Mouse (Mus musculus) adrenal gland, adult 18-20 months (tissue): ENCODE results near the gene Ppfibp2. TPM values are rescaled to one million over a fixed set of nuclear protein-coding genes. Genes with fewer than 3 reads are reported as not detected.

Experiments
- DNase-seq, 2 experiments: peaks; one replicate each; pipeline ENCODE4 v3.0.0; 2021 to 2022; ENCODE audit warnings: low spot score in 2 of 2
- long read RNA-seq, 2 experiments: library from polyadenylated mRNA; stranded (forward); transcript quantifications; one replicate each; pipeline ENCODE4 v2.0.0; 2021
- total RNA-seq, 2 experiments: library from RNA; stranded (reverse); gene quantifications; 1 replicate in 1 of 2; 2 replicates in 1 of 2; pipeline ENCODE4 v1.2.3; 2021

The Ppfibp2 gene
- total RNA-seq: 1 to 10 TPM; 4.0 TPM
- long read RNA-seq, experiment 1, partial matches to known transcripts: 0 of 6 reads
- long read RNA-seq, experiment 1, other reads (novel, unspliced or antisense): 5 of 6 reads
- long read RNA-seq, experiment 2, partial matches to known transcripts: 1 of 7 reads
- long read RNA-seq, experiment 2, other reads (novel, unspliced or antisense): 6 of 7 reads

GRCm38 (mm10) chr7:107594857-107595402, at the start of gene Ppfibp2:
TSS of gene Ppfibp2 (plus strand) at chr7:107595207.
- peak; percentile 92 to 96 for DNase-seq

DNA sequence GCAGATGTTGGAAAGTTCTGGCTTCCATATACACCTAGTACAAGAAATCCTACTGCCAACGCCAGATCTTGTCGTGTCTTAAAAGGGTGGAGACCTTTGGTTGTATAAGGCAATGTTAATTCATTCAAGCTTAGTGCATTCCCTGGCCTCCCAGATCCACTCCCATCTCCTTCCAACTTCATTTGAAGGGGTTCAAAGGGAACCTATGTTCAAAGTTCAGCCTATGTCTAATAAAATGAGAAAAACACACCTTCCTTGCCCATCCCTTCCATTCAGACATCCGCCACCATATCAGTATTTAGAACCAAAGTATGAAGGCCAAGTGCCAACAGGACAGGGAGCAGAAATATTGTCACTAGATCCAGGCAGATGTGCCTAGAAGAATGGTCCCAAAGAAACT, 47.1 kb upstream of the Ppfibp2 start:
- DNase-seq: no peak

DNA sequence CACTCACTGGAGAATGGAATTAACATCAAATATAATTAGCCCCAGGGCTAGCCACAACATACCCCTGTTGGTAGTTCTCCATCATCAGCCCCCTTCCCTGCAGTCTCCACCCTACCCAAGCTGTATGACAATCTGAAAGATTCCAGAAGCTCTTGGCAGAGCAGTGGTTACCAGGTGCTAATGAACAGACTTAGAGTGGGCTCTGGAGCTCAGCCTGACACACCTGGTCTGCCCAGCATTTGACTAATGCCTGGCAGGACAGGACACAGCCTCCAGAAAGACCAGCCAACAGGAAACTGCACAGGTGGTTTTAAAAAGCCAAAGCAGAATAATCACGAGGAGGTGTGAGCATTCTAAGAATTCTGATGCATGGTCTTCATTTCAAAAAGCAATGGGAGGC, 41.5 kb upstream of the Ppfibp2 start:
- DNase-seq: no peak

DNA sequence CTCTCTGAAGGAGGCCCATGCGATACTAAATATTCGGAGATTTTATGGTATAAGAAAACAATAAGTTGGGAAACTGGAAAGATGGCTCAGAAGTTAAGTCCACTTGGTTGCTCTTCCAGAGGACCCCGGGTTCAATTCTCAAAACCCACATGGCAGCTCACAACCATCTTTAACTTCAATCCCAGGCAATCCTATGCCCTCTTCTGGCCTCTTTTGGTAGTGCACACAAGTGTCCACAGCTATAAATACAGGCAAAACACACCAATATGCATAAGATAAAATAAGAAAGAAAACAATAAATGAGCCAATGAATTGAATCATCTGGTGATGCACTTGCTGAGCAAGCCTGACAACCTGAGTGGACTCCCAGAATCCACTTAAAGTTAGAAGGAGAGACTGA, 39.1 kb upstream of the Ppfibp2 start:
- DNase-seq: no peak

DNA sequence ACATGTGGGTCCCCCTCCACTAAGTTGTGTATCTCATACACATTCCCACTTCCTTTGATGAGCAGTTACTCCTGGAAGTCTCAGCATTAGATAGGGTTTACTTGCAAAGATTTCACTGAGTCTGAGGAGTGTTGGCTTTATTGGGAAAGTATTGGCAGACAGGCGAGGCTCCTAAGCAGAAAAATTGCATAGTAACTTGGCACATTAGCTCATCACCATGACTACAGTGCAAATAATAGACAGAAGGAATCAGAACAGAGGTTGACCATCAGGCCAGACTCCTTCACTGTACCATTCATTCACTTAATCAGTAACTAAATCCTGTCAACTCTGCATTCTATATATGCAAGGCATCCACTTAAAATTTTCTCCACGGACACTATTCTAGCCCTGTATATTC, 34.3 kb upstream of the Ppfibp2 start:
- DNase-seq: no peak

DNA sequence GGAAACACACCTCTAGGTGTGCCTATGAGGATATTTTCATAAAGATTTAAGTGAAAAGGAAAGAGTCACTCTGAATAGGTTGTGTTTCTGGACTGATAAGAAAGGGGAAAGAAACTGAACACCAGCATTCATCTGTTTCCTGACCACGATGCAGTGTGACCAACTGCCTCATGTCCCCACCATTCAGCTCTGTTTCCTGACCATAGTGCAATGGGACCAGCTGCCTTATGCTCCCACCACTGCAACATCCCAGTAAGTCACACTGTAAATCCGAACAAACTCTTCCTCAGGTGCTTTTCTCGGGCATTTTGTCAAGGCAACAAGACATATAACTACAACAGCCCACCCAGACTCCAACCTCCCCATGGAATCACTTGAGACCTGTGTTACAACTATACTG, 33.4 kb upstream of the Ppfibp2 start:
- DNase-seq: no peak

DNA sequence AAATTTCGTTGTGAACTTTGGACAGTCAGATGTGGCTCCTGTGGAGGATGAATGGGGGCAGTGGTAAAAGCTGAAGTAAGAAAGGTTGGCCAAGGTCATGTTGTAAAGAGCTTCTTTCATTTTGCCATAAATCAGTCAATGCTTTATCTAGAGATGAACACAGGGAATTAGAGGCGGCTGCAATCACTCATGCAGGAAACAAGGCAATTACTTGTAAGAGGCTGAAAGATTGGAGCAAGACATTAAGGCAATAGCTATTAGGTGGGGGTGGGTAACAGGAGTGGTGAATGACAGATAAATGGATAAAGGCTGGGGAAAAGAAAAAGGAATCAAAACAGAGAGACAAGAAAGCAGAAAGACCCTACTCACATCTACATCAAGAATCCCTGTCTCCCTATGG, 31.3 kb upstream of the Ppfibp2 start:
- DNase-seq: no peak

- DNase-seq: no peak
These were observed 27.7 kb upstream of the Ppfibp2 start, which contains the start of gene Olfml1 for GRCm38 (mm10) chr7:107567261-107567671. TSS of gene Olfml1 (plus strand) at chr7:107567446.

DNA sequence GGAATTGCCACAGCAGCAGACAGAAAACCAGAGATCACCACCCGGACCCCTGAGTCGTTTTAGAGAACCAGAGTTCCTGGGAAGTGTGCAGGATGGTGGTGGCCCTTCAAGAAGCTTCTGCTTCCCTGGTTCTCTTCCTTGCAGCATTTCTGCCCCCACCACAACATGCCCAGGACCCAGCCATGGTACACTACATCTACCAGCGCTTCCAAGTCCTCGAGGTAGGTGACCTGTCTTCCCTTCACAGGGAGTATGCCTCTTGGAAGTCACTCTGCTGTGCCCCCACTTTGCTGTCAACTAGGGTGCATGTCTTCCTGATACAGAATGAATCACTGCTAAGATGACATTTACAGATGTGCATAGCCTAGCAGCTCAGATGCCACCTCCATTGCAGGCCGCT, 27.3 kb upstream of the Ppfibp2 start:
- DNase-seq: no peak

DNA sequence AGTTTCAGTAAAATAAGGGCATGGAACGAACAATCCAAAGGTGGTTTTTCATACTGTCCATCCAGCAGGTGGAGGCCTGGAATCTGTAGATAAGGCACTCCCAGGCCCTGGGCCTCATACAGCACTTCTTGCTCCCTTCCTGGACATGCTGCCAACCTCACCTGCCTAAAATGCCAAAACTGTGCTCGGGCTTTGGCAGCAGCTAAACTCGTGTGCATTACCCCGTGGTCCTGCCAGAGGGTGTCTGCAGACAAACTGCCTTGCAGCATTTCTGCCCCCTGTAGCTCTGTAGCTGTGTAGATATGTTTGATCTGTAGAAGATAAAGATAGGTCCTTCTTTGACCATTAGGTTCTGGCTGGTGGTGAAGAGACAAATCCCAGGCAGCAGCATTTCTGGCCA, 26.0 kb upstream of the Ppfibp2 start:
- DNase-seq: no peak

- no peak for DNase-seq
These were observed 21.2 kb upstream of the Ppfibp2 start for GRCm38 (mm10) chr7:107573856-107574255.

GRCm38 (mm10) chr7:107574276-107574675, 20.7 kb upstream of the Ppfibp2 start:
- no peak for DNase-seq

GRCm38 (mm10) chr7:107592641-107593040, 2.4 kb upstream of the Ppfibp2 start:
- no peak for DNase-seq

- no peak for DNase-seq
These were observed 1.1 kb upstream of the Ppfibp2 start for GRCm38 (mm10) chr7:107593904-107594303.

DNA sequence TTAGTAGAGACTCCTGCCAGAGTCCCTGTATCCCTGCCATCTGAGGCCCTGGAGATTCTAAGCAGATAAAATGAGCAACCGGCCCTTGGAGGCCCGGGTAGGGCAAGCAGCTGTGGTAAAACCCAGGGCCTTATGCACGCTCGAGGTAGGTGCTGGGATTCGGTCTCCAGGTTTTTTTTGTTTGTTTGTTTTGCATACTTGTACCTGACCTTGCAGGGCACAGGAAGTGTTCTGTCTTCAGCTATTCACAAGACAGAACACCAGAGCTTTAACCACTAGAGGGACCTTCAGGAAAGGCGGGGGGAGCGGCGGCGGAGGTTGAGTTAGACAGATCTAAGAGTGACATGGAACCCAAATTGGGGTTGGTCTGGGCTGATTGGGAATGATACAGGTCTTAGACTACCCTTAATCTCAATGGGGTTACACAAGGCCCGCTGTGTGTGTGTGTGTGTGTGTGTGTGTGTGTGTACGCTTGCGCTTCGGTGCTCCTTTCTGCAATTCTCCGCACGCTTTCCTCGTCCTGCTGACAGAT, 616 bp upstream of the Ppfibp2 start:
- peak; percentile 31 to 36 for DNase-seq

DNA sequence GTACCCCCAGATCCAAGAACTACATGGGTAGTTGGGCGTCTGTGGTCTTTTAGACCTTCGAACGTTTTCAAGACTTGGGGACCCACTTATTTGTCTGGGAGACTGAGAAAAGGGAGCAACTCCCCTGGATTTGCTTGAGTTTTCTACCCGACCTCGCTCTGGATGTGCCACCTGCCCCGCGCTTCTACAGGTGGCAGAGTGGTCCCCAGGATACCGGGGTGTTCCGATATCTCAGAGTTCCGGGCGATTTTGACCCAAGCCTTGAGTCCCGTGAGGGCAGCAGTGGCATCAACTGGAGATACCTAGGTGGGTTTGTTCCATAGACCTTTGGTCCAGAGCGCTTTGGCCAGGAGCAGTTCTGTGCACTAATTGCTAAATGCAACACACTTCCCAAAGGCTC, 419 bp downstream of the Ppfibp2 start:
- peak in 1 of 2 experiments; percentile 27 for DNase-seq

GRCm38 (mm10) chr7:107596753-107597152, 1.7 kb downstream of the Ppfibp2 start:
- no peak for DNase-seq

GRCm38 (mm10) chr7:107597956-107598355, 2.9 kb downstream of the Ppfibp2 start:
- DNase-seq: no peak

DNA sequence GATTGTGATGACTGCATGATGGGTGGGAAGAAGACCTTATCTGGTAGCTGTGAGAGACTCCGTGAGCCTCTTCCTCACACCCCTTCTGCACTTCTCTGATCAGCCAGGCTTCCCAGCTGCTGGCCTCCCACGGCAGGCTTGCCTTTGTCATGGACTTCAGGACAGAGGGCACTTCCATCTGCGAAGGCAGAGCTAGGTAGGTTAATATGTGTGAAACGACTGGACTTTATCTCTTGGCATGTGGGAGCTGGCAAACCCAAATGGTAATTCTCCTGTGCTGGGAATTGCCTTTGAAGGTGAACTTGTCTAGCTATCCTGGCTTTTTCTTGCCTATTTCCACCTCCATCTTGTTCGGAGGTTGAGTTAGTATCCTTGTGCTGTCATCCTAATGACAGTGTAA, 5.6 kb downstream of the Ppfibp2 start:
- no peak for DNase-seq

DNA sequence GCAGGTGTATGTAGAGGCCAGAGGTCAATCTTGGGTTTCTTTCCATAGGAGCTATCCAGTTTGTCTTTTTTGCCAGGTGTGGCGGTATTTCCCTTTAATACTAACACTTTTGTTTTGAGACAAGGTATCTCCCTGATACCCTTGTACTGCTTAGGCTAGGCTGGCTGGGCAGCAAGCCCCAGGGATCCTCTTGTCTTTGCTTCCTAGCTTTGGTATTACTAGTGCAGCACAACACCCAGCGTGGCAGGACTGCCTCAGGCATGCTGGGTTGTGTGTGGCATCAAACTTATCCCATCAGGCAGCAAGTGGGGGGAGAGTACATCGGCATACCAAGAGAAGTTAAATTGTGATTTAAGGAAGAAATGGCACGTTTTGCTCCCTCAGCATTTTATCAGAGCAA, 7.5 kb downstream of the Ppfibp2 start:
- no peak for DNase-seq

GRCm38 (mm10) chr7:107602913-107603312, 7.9 kb downstream of the Ppfibp2 start:
- no peak for DNase-seq

- DNase-seq: no peak
These were observed 12.8 kb downstream of the Ppfibp2 start for GRCm38 (mm10) chr7:107607766-107608165.
